14 mouse cellular contexts compared by ENCODE assay signal in the genomic region with DNA sequence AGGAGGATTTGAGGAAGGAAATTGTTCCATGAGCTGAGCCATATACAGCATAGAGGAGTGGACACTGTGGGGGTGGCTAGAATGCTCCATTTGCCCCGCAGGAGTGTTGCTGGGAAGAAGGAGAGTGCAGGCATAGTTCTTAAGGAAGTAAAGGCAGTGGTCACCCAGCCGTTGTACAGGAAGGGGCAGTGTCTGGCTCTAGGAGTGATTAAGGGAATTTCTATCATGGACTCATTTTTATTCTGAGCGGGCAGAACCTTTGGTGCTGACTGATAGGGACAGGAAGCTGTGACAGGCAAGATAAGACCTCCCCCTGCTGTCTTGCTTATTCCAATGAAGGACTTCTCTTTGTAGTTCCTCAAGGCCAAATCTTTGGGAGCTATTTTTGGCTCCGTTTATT. TPM values are rescaled to one million over a fixed set of nuclear protein-coding genes. Genes with fewer than 3 reads are reported as not detected.
A peak's percentile ranks its signal among the peaks of the same experiment; 100 is the strongest.
DNase-seq lines count a peak whose midpoint lies in the region; ATAC-seq and TF ChIP-seq lines count a peak whose summit lies in the region.
"Had no signal": no experiment of that assay in that cellular context is flagged by ENCODE, and none has a peak within 500 bp of the region (broad histone marks: within the 10 kb centered on the region; RNA-seq: fewer than 3 reads in every experiment).

No protein-coding gene starts in this region.

- TF ChIP-seq EP300 in heart, postnatal 0 days (IDR thresholded peaks at IDR 0.05; ENCODE audit: low read depth), result no peak

- no peak for DNase-seq in heart, postnatal 0 days (ENCODE audit: low spot score)
- DNase-seq in heart, postnatal 4 days, result no peak
- peak; percentile 52 for DNase-seq in c-Kit-positive CD71-positive TER-119-positive erythroid progenitor cells, embryonic 14.5 days (ENCODE audit: low spot score)
- no peak for DNase-seq in hindbrain, embryonic 10.5 days (ENCODE audit: low spot score)
- DNase-seq: cerebellum, adult 11-12 months; kidney, adult 18-20 months; thymus, postnatal 4 days had no signal

- 17% methylated on average over 4 of the region's 4 CpGs for WGBS in heart, postnatal 0 days
- 17% methylated on average over 4 of the region's 4 CpGs for WGBS in liver, embryonic 16.5 days (ENCODE audit: insufficient replicate concordance)
- 79% methylated on average over 4 of the region's 4 CpGs for WGBS in hindbrain, embryonic 10.5 days

- ATAC-seq in heart, postnatal 0 days (ENCODE audit: insufficient read depth, low read depth), result peak; percentile 39
- peak; percentile 86 for ATAC-seq in liver, embryonic 16.5 days (ENCODE audit: low read depth)
- ATAC-seq in megakaryocyte-erythroid progenitor cell, adult 5-6 weeks (replicated peaks; ENCODE audit: low FRiP score, low TSS enrichment, poor library complexity, severe bottlenecking), result peak; percentile 92
- no peak for ATAC-seq in frontal cortex, adult (ENCODE audit: low TSS enrichment)
- ATAC-seq: forebrain, embryonic 14.5 days; midbrain, embryonic 16.5 days had no signal

- H3K27me3 ChIP-seq in heart, postnatal 0 days (ENCODE audit: control insufficient read depth, insufficient read depth, low read length), result no peaks in the 10 kb centered on the region
- no peaks in the 10 kb centered on the region for H3K27me3 ChIP-seq in liver, embryonic 16.5 days (ENCODE audit: control insufficient read depth, insufficient read depth, low read depth, low read length)
- no peaks in the 10 kb centered on the region for H3K27me3 ChIP-seq in hindbrain, embryonic 10.5 days (ENCODE audit: insufficient read depth, poor library complexity, severe bottlenecking)
- H3K27me3 ChIP-seq: limb, embryonic 13.5 days had no signal

- 0 out of 2 replicates have a peak overlapping the region, but pooled peaks have one; percentile 4 for H3K4me2 ChIP-seq in heart, postnatal 0 days (ENCODE audit: low read depth, low read length)
- peak overlapping the region; percentile 49 for H3K4me2 ChIP-seq in liver, embryonic 16.5 days (ENCODE audit: low read depth, low read length)
- H3K4me2 ChIP-seq: limb, embryonic 13.5 days had no signal

- H3K4me1 ChIP-seq in heart, postnatal 0 days (ENCODE audit: control insufficient read depth, insufficient read depth), result peaks cover 12% of the 10 kb centered on the region
- H3K4me1 ChIP-seq in liver, embryonic 16.5 days (ENCODE audit: control insufficient read depth, low read depth, low read length), result peaks cover 8% of the 10 kb centered on the region
- H3K4me1 ChIP-seq in hindbrain, embryonic 10.5 days (replicated peaks), result no peaks in the 10 kb centered on the region
- H3K4me1 ChIP-seq: limb, embryonic 13.5 days had no signal

- H3K4me3 ChIP-seq in heart, postnatal 0 days (ENCODE audit: low read depth, low read length), result no peak overlapping the region
- no peak overlapping the region for H3K4me3 ChIP-seq in liver, embryonic 16.5 days (ENCODE audit: low read depth, low read length)
- H3K4me3 ChIP-seq in hindbrain, embryonic 10.5 days, result no peak overlapping the region
- H3K4me3 ChIP-seq: layer of hippocampus, adult 2 months; limb, embryonic 13.5 days had no signal

- H3K9ac ChIP-seq in heart, postnatal 0 days (replicated peaks; ENCODE audit: low read depth, low read length), result no peak overlapping the region
- H3K9ac ChIP-seq in liver, embryonic 16.5 days (ENCODE audit: low read depth, low read length), result no peak overlapping the region
- H3K9ac ChIP-seq: limb, embryonic 13.5 days had no signal

- no peak for TF ChIP-seq CTCF in heart, postnatal 0 days (IDR thresholded peaks at IDR 0.05; ENCODE audit: low read depth)

- H3K27ac ChIP-seq in heart, postnatal 0 days (ENCODE audit: low read depth), result no peak overlapping the region
- no peak overlapping the region for H3K27ac ChIP-seq in liver, embryonic 16.5 days (ENCODE audit: low read length)
- H3K27ac ChIP-seq in hindbrain, embryonic 10.5 days, result no peak overlapping the region
- H3K27ac ChIP-seq: layer of hippocampus, adult 2 months; limb, embryonic 13.5 days had no signal

- H3K9me3 ChIP-seq in heart, postnatal 0 days (replicated peaks; ENCODE audit: control insufficient read depth, low read length), result no peaks in the 10 kb centered on the region
- no peaks in the 10 kb centered on the region for H3K9me3 ChIP-seq in liver, embryonic 16.5 days (replicated peaks; ENCODE audit: control insufficient read depth, low read length)
- H3K9me3 ChIP-seq in hindbrain, embryonic 10.5 days, result no peaks in the 10 kb centered on the region
- H3K9me3 ChIP-seq: limb, embryonic 13.5 days had no signal

- H3K36me3 ChIP-seq in heart, postnatal 0 days (replicated peaks; ENCODE audit: control insufficient read depth, insufficient read depth, low read length), result no peaks in the 10 kb centered on the region
- no peaks in the 10 kb centered on the region for H3K36me3 ChIP-seq in liver, embryonic 16.5 days (ENCODE audit: control insufficient read depth, insufficient read depth)
- no peaks in the 10 kb centered on the region for H3K36me3 ChIP-seq in hindbrain, embryonic 10.5 days
- H3K36me3 ChIP-seq: limb, embryonic 13.5 days had no signal

RNA-seq across cellular contexts. Expression of a gene that starts 38.4 kb away (rescaled TPM):
- total RNA-seq in heart, postnatal 0 days (2014; rRNA removed; ENCODE audit: low replicate concordance), result 22.5 and 27.5 TPM in 2 replicates
- 8.3 and 9.2 TPM in 2 replicates for polyA plus RNA-seq in heart, postnatal 0 days (2015; fragmentation: Nextera tagmentation; extraction: Ambion mirVana)
- total RNA-seq in heart, postnatal 4 days (2021), result 10 to 100 TPM; 39.2 to 40.7 TPM
- polyA plus RNA-seq in liver, embryonic 16.5 days (2015; fragmentation: Nextera tagmentation; extraction: Ambion mirVana), result 1.2 and 1.6 TPM in 2 replicates
- total RNA-seq in megakaryocyte-erythroid progenitor cell, adult 5-6 weeks (2014; fragmentation: Nextera tagmentation), result 31.8 and 32.8 TPM in 2 replicates
- total RNA-seq in megakaryocyte-erythroid progenitor cell, adult 5-6 weeks (2017), result 28.7 and 49.5 TPM in 2 replicates
- 14.2 and 16.3 TPM in 2 replicates for polyA plus RNA-seq in hindbrain, embryonic 10.5 days (2016; fragmentation: Nextera tagmentation; extraction: Ambion mirVana)
